10 mouse cellular contexts compared by ENCODE assay signal in genomic region chr5:123350386-123350785, GRCm38 (mm10). TPM values are rescaled to one million over a fixed set of nuclear protein-coding genes. Genes with fewer than 3 reads are reported as not detected.
DNase-seq lines count a peak whose midpoint lies in the region; ATAC-seq lines count a peak whose summit lies in the region.
"Had no signal": no experiment of that assay in that cellular context is flagged by ENCODE, and none has a peak within 500 bp of the region (broad histone marks: within the 10 kb centered on the region; RNA-seq: fewer than 3 reads in every experiment).

No protein-coding gene starts in this region.

- no peaks in the 10 kb centered on the region for H3K27me3 ChIP-seq in heart, embryonic 15.5 days
- H3K27me3 ChIP-seq: midbrain, embryonic 12.5 days had no signal

- H3K9me3 ChIP-seq in heart, embryonic 15.5 days (replicated peaks): no peaks in the 10 kb centered on the region
- H3K9me3 ChIP-seq: G1E; midbrain, embryonic 12.5 days had no signal

- WGBS in heart, embryonic 15.5 days: 45% methylated on average over 10 of the region's 10 CpGs

- no peak overlapping the region for H3K4me3 ChIP-seq in heart, embryonic 15.5 days
- H3K4me3 ChIP-seq: midbrain, embryonic 12.5 days had no signal

- no peak for ATAC-seq in heart, embryonic 15.5 days (replicated peaks; ENCODE audit: insufficient number of reproducible peaks, insufficient read depth, low FRiP score, low read depth)
- peak; percentile 68 for ATAC-seq in megakaryocyte progenitor cell, adult 5-6 weeks (replicated peaks; ENCODE audit: poor library complexity)

- H3K9ac ChIP-seq in heart, embryonic 15.5 days: no peak overlapping the region
- H3K9ac ChIP-seq: midbrain, embryonic 12.5 days had no signal

- 0 out of 2 replicates have a peak, but pooled peaks cover under 1% of the 10 kb centered on the region for H3K36me3 ChIP-seq in heart, embryonic 15.5 days

- no peak overlapping the region for H3K4me2 ChIP-seq in heart, embryonic 15.5 days
- H3K4me2 ChIP-seq: midbrain, embryonic 12.5 days had no signal

- H3K4me1 ChIP-seq in heart, embryonic 15.5 days (replicated peaks): peaks cover 56% of the 10 kb centered on the region

- DNase-seq in cerebellum, postnatal 10 days: peak; percentile 70 to 72
- no peak for DNase-seq in cerebellum, adult 11 months
- DNase-seq in left cerebral cortex, postnatal 4 days: peak; percentile 41
- DNase-seq in left cerebral cortex, adult 9 months (ENCODE audit: low spot score in 2 of 2): no peak
- no peak for DNase-seq in urinary bladder, postnatal 25 days (ENCODE audit: low spot score)
- DNase-seq in adrenal gland, adult 18-20 months (ENCODE audit: low spot score in 2 of 2): no peak

- intact Hi-C loops in left cerebral cortex, postnatal 4 days (cut with DNase I): no loop called here

- peak overlapping the region; percentile 32 for H3K27ac ChIP-seq in heart, embryonic 15.5 days
- H3K27ac ChIP-seq: midbrain, embryonic 12.5 days had no signal

RNA-seq across cellular contexts. Expression of gene Bcl7a, which starts 6.8 kb away (rescaled TPM):
- total RNA-seq in left cerebral cortex, postnatal 4 days (2021): 10 to 100 TPM; 95.1 to 98.4 TPM
- polyA plus RNA-seq in heart, embryonic 15.5 days (2015; fragmentation: Nextera tagmentation; extraction: Ambion mirVana): 12.4 and 15.4 TPM in 2 replicates
- total RNA-seq in megakaryocyte progenitor cell, adult 5-6 weeks (2015): 16.3 and 20.0 TPM in 2 replicates
- 14.7 and 17.5 TPM in 2 replicates for total RNA-seq in megakaryocyte progenitor cell, adult 5-6 weeks (2017)
- total RNA-seq in adrenal gland, adult 18-20 months (2021): 1 to 10 TPM; 6.9 to 7.1 TPM

RNA-seq across cellular contexts. Expression of gene Mlxip, which starts 44.2 kb away (rescaled TPM):
- total RNA-seq in left cerebral cortex, postnatal 4 days (2021): 10 to 100 TPM; 29.9 to 30.0 TPM
- 9.1 and 14.4 TPM in 2 replicates for polyA plus RNA-seq in heart, embryonic 15.5 days (2015; fragmentation: Nextera tagmentation; extraction: Ambion mirVana)
- total RNA-seq in megakaryocyte progenitor cell, adult 5-6 weeks (2015): 32.6 TPM in 2 replicates
- total RNA-seq in megakaryocyte progenitor cell, adult 5-6 weeks (2017): 11.0 and 11.3 TPM in 2 replicates
- 10 to 100 TPM; 18.5 to 26.8 TPM for total RNA-seq in adrenal gland, adult 18-20 months (2021)

Comparison
In these comparisons a context has a peak if more than half of its experiments do, and no peak if none do; other contexts are left out.
1. DNase-seq: peak in cerebellum, postnatal 10 days (2 of 2) and left cerebral cortex, postnatal 4 days (single experiment); none in cerebellum, adult 11 months (single experiment), left cerebral cortex, adult 9 months (0 of 2), urinary bladder, postnatal 25 days (single experiment) and adrenal gland, adult 18-20 months (0 of 2).
2. RNA of gene Bcl7a, which starts 6.8 kb away (total RNA-seq): 95.1 to 98.4 TPM in left cerebral cortex, postnatal 4 days; 14.7 to 20.0 TPM in megakaryocyte progenitor cell, adult 5-6 weeks and 6.9 to 7.1 TPM in adrenal gland, adult 18-20 months; every median in the first group is over 4 times any median in the second.